Mouse (Mus musculus) megakaryocyte-erythroid progenitor cell, adult 5 weeks (primary cell): ENCODE results near the gene Padi3. TPM values are rescaled to one million over a fixed set of nuclear protein-coding genes. Genes with fewer than 3 reads are reported as not detected.

Experiments
- polyA plus RNA-seq: library from polyadenylated mRNA; stranded (reverse); fragments of >175 nt; gene quantifications from 2 replicates; pipeline ENCODE4 v1.2.3, GENCODE M21; 2012

The Padi3 gene
- 0.66 and 0.81 TPM in 2 replicates for polyA plus RNA-seq

DNA sequence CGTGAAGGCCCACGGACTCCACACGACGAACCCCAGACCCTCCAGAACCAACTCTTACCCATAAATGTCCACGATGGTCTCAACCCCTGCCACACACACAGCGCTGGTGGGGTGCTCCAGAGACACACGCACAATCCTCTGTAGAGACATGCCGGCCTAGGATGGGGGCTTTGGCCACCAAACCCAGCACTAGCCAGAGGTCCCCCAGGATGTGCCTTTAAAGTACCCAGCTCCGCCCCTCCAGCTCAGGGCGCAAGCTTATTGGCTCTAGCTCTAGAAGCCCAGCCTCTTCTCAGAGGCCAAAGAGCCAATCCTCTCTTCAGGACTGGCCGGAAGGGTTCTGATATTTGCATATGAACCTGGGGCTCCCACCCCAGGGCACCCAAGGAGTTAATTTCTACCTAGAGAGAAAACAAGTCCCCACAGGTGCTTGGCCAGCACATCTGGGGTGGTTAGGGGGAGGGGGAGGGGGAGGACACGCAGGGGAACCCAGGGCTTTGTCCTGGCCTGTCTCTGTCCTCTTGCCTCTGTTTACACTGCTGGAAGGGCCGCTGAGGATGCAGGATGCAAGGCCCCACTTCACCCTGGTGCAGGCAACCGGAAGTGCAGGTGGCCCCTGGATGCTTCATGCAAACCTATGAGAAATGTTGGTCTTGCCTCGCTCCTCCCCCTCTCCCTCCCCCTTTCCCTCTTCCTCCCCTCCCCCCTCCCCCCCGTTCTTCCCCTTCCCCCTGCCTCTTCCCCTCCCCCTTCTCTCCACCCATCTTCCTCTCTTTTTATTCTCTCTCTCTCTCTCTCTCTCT lies at the start of gene Padi3:
Gene Padi3 (minus strand): TSS at position 191 of the 803 bp plus-strand sequence.

GRCm38 (mm10) chr4:140845666-140846065 lies 35.2 kb upstream of the Padi3 start, which contains the start of gene Padi1:
Padi1 (minus strand) TSS chr4:140845778.

DNA sequence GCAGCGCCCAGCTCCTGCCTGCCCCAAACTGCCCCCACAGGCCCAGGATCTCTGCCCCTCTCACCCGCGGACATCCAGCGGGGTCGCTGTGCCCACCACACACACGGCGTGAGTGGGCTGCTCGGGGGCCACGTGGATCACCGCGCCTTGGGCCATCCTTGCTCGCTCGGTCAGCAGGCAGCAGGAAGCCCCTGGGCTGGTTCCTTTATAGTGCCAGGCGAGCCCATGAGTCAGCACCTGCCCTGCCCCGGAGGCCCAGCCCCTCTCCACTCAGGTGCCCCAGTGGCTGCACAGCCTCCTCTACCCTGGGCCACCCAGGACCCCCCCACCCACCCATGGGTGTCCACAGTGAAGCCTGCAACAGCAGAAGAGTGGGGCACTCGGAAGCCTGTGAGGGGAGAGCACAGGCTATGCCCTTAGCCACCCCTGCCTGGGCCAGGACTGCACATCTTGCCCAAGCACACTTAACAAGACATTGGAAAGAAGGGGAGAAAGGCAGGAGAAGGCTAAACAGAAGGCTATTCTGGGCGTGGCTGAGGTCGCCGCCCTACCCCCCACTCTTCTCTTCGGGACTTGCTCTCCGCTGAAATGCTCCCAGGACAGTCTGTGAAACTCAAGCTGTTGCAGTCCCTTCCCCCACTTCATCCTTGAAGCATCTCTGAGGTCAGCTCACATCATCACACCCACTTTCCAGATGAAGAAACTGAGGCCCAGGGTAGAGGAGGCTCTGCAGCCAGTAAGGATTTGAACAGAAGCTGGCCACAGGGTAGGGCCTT lies 36.2 kb downstream of the Padi3 start, which contains the start of gene Padi4:
Gene Padi4 (minus strand): TSS at position 212 of the 776 bp plus-strand sequence.

GRCm38 (mm10) chr4:140742543-140742942 lies 67.9 kb downstream of the Padi3 start, which contains the start of gene Padi6:
Padi6 (minus strand) TSS chr4:140742643.

Other genes starting within 250 kb of the Padi3 start
- gene Arhgef10l, start 144.6 kb downstream of the Padi3 start, polyA plus RNA-seq: 3.5 and 12.5 TPM in 2 replicates
- gene Rcc2, start 110.1 kb downstream of the Padi3 start, polyA plus RNA-seq: 329 and 371 TPM in 2 replicates
- gene Padi6, start 68.0 kb downstream of the Padi3 start, polyA plus RNA-seq: not detected in 2 replicates
- gene Padi4, start 36.4 kb downstream of the Padi3 start, polyA plus RNA-seq: 38.6 and 40.6 TPM in 2 replicates
- 0.24 and 0.49 TPM in 2 replicates for gene Padi1, start 35.1 kb upstream of the Padi3 start, polyA plus RNA-seq
- gene Padi2, start 95.7 kb upstream of the Padi3 start, polyA plus RNA-seq: 8.7 and 11.8 TPM in 2 replicates
- 120 and 134 TPM in 2 replicates for gene Sdhb, start 150.6 kb upstream of the Padi3 start, polyA plus RNA-seq
- gene Atp13a2, start 176.2 kb upstream of the Padi3 start, polyA plus RNA-seq: 203 and 226 TPM in 2 replicates
- gene Mfap2, start 199.8 kb upstream of the Padi3 start, polyA plus RNA-seq: 0.62 and 1.4 TPM in 2 replicates
- 22.6 and 32.8 TPM in 2 replicates for gene Crocc, start 249.9 kb upstream of the Padi3 start, polyA plus RNA-seq